Mouse (Mus musculus) ES-Bruce4 (cell line): Measurements from ENCODE around the gene Tjp2. TPM values are rescaled to one million over a fixed set of nuclear protein-coding genes. Genes with fewer than 3 reads are reported as not detected.
"Not testable (repeated sequence)": the region's sequence is repeated elsewhere in the genome, so short reads cannot be mapped to it uniquely, and the experiment has no call there.

Source experiments
- H3K27ac ChIP-seq: 2 replicates; pipeline ENCODE4 v1.5.1; 2012; ENCODE audit warnings: low read length, inconsistent platforms; ENCODE audit not compliant: insufficient read depth
- H3K27me3 ChIP-seq: 2 replicates; pipeline ENCODE4 v1.6.1; 2012; ENCODE audit warnings: mild to moderate bottlenecking, low read length, inconsistent platforms; ENCODE audit not compliant: control insufficient read depth, poor library complexity, insufficient read depth, severe bottlenecking
- H3K36me3 ChIP-seq: 2 replicates; pipeline ENCODE4 v1.6.1; 2012; ENCODE audit warnings: inconsistent platforms, mild to moderate bottlenecking, low read length, moderate library complexity; ENCODE audit not compliant: control insufficient read depth, poor library complexity, insufficient read depth, severe bottlenecking
- H3K4me1 ChIP-seq: one replicate; pipeline ENCODE4 v1.8.1; 2011; ENCODE audit warnings: low read length; ENCODE audit not compliant: control insufficient read depth, insufficient read depth
- H3K4me3 ChIP-seq: 2 replicates; pipeline ENCODE4 v1.5.1; 2011; ENCODE audit warnings: low read depth, mild to moderate bottlenecking, low read length
- H3K9ac ChIP-seq: 2 replicates; pipeline ENCODE4 v1.6.1; 2012; ENCODE audit warnings: low read depth, mild to moderate bottlenecking, inconsistent platforms; ENCODE audit not compliant: poor library complexity, severe bottlenecking
- H3K9me3 ChIP-seq: replicated peaks from 2 replicates; pipeline ENCODE4 v1.6.1; 2012; ENCODE audit warnings: mild to moderate bottlenecking, low read length, inconsistent platforms; ENCODE audit not compliant: control insufficient read depth, poor library complexity, insufficient read depth, severe bottlenecking
- CTCF ChIP-seq: IDR thresholded peaks from one replicate; pipeline ENCODE4 v1.8.1; 2011; ENCODE audit warnings: low read depth, low read length
- EP300 ChIP-seq: IDR thresholded peaks from 2 replicates; pipeline ENCODE4 v1.6.1; 2011; ENCODE audit warnings: low read depth, low read length; ENCODE audit not compliant: insufficient read depth
- POLR2A ChIP-seq: IDR thresholded peaks from one replicate; pipeline ENCODE4 v1.8.1; 2011; ENCODE audit warnings: low read length; ENCODE audit not compliant: insufficient read depth
- polyA plus RNA-seq: library from polyadenylated mRNA; stranded (reverse); fragments of >200 nt; gene quantifications from 2 replicates; pipeline ENCODE4 v1.2.4, GENCODE M21; 2011; ENCODE audit warnings: low read depth; ENCODE audit not compliant: missing spikeins, insufficient read depth, insufficient read length

Gene Tjp2
- polyA plus RNA-seq, 1 experiment, result 114 TPM

DNA sequence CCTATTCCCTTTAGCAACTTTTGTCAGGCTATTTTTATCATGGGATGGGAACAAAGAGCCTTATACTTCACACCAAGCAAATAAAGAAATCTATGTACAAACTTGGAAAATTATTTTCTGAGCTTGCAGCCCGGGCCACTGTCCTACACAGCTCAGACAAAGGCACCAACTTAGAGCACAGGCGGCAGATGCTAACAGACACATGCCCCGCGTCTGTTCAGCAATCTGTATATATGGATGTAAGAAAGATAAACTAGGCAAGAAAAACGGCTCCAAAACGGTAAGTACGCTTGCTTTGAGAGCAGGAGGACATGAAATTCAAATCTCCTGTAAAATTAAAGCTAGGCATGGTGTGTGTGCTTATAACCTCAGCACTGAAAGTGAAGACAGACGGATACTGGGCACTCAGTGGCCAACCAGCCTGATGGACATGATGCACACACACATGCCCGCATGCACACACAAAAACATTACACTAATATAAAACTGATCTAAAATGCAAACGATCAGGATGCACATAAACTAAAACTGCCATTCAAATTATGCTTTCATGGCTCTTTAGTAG, 122.2 kb downstream of the Tjp2 start:
- no peak overlapping the region for H3K4me3 ChIP-seq
- no peaks in the 10 kb centered on the region for H3K4me1 ChIP-seq
- H3K27ac ChIP-seq, result no peak overlapping the region
- TF ChIP-seq POLR2A (no peak), CTCF (no peak), EP300 (no peak)
- no peaks in the 10 kb centered on the region for H3K9me3 ChIP-seq
- H3K27me3 ChIP-seq, result no peaks in the 10 kb centered on the region
- H3K36me3 ChIP-seq, result peaks cover 26% of the 10 kb centered on the region
- H3K9ac ChIP-seq, result no peak overlapping the region

DNA sequence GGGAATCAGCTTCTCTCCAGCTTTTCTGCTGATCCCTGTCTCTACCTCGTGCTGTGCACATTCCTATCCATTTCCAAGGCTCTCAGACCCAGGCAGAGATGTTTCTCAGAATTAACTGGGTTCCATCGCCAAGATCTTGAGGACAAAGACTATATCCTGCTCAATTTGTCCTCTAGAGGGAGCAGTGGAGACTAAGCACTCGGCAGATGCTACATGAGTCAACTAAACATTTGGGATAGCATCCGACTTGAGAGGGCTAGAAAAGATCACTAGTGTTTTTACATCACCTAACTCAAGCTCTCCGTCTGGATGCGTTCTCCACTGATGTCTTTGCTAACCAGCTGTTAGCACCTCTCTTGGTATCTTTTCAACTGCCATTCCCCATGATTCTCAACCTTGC, 123.6 kb downstream of the Tjp2 start:
- Histone ChIP-seq H3K4me1 (no peaks in the 10 kb centered on the region), H3K4me3 (no peak overlapping the region), H3K36me3 (peaks cover 30% of the 10 kb centered on the region), H3K9me3 (no peaks in the 10 kb centered on the region), H3K27ac (no peak overlapping the region), H3K9ac (no peak overlapping the region), H3K27me3 (no peaks in the 10 kb centered on the region)
- TF ChIP-seq CTCF (no peak), EP300 (no peak), POLR2A (no peak)

DNA sequence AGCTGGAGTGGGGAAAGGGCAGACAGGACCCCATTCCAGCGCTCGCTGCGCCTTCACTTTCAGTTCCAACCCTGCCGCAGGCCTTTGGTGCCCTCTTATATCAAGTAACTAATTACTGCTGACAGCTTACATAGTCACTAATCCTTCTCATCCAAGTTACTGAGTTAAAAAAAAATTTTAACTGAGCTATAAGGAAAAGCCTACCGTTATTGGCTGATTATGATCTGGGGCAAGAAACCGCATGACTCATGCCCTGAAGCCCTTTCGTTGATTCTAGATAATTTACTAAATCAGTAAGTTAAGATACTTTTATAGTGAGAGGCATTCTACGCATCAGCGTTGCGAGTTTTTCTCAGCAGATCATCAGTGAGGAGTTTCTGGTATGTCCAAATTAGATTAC, 126.1 kb downstream of the Tjp2 start:
- Histone ChIP-seq H3K27me3 (no peaks in the 10 kb centered on the region), H3K9ac (no peak overlapping the region), H3K27ac (no peak overlapping the region), H3K4me1 (no peaks in the 10 kb centered on the region), H3K9me3 (no peaks in the 10 kb centered on the region), H3K36me3 (peaks cover 50% of the 10 kb centered on the region), H3K4me3 (no peak overlapping the region)
- TF ChIP-seq POLR2A (no peak), EP300 (no peak), CTCF (no peak)

DNA sequence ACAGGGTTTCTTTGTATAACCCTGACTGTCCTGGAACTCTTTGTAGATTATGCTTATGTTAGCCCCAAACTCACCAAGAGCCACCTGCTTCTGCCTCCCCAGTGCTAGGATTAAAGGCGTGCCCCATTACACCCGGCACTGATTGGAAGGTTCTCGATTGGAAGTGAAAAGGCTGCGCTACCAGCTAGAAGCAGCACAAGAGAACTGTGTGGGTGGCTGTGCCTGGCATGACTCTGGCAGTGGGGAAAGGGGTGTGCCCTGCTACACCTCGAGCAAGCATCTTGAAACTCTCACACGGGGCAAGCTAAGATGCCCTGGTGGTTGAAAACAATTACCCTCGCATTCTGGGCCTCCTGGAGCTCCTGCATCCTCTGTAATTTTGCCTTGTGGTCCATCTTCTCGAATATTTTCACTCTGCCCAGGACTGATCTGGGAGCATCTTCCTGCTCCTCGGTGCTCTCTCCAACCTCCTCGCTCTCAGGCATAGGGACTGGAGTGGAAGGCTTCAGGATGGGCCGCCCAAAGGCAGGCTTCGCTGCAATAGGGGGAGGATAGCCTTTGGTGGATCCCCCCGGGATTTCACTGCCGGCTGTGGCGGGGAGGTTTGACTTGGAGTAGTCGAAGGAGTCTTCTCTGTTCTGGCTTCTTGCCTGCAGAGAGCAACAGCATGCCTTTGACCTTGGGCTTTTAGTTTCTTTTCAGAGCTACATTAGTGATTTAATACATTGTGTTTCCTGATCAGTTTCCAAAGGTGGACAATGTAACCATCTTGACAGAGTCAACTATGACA, 127.0 kb downstream of the Tjp2 start:
- no peak overlapping the region for H3K27ac ChIP-seq
- H3K9ac ChIP-seq, result no peak overlapping the region
- H3K4me1 ChIP-seq, result no peaks in the 10 kb centered on the region
- H3K4me3 ChIP-seq, result no peak overlapping the region
- H3K27me3 ChIP-seq, result no peaks in the 10 kb centered on the region
- H3K9me3 ChIP-seq, result no peaks in the 10 kb centered on the region
- no peak for TF ChIP-seq EP300
- no peak for TF ChIP-seq CTCF
- TF ChIP-seq POLR2A, result no peak
- H3K36me3 ChIP-seq, result peaks cover 50% of the 10 kb centered on the region

DNA sequence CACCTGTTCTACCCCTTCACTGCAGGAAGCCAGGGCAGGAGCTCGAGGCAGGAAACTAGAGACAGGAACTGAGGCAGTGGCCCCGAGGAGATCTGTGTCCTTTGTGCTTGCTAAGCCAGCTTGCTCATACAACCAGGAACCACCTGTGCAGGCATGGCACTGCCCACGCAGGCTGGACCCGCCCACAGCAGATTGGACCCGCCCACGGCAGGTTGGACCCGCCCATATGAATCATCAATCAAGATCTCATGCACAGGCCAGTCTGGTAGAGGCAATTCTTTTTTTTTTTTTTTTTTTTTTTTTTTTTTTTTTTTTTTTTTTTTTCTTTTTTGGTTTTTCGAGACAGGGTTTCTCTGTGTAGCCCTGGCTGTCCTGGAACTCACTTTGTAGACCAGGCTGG, 132.8 kb downstream of the Tjp2 start:
- H3K4me1 ChIP-seq, H3K4me3 ChIP-seq, H3K27ac ChIP-seq, H3K9me3 ChIP-seq, H3K27me3 ChIP-seq, H3K9ac ChIP-seq: not testable (repeated sequence)
- H3K36me3 ChIP-seq, result peaks cover 27% of the 10 kb centered on the region

DNA sequence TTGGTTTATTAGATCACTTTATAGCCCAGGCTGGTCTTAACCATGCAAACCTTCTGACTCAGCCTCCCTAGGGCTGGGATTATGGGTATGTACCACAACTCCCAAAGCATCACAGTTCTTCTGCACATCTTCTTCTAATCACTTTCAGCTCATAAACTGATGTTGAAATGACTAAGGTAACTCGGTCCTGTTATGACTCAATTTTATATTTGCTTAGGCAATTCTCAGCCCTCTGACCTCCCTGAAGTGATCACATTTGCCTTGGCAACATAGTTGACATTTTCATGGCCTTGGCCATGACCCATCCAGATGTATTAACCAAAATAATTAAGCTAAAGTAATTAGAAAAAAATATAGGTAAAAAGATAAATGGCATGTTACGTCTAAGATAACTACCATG, 134.5 kb downstream of the Tjp2 start:
- Histone ChIP-seq H3K27ac (no peak overlapping the region), H3K9ac (no peak overlapping the region), H3K9me3 (no peaks in the 10 kb centered on the region; the same call in 1 of the 2 replicates), H3K4me3 (no peak overlapping the region), H3K27me3 (no peaks in the 10 kb centered on the region), H3K4me1 (no peaks in the 10 kb centered on the region), H3K36me3 (peaks cover 16% of the 10 kb centered on the region)
- TF ChIP-seq POLR2A, result no peak
- no peak for TF ChIP-seq CTCF
- TF ChIP-seq EP300, result no peak
